Mouse (Mus musculus): Measurements from ENCODE around the gene Zfp275. TPM values are rescaled to one million over a fixed set of nuclear protein-coding genes. Genes with fewer than 3 reads are reported as not detected.

The Zfp275 gene
- total and polyA plus RNA-seq, 3 experiments: 15.5 to 19.1 (median 17.9) TPM

GRCm38 (mm10) chrX:73327215-73327614 lies 15.2 kb upstream of the Zfp275 start:
- Histone ChIP-seq H3K4me1 (ENCODE audit: control insufficient read depth in 1 of 2, insufficient read depth in 2 of 2) (no peaks in the 10 kb centered on the region), H3K4me3 (replicated peaks in 1 of 3; ENCODE audit: low read depth in 2 of 3, low read length in 2 of 3, poor library complexity in 1 of 3) (no peak overlapping the region), H3K4me2 (ENCODE audit: insufficient read depth, low read depth, poor library complexity, severe bottlenecking) (no peak overlapping the region), H3K79me2 (replicated peaks; ENCODE audit: control insufficient read depth, extremely low read depth, insufficient read depth, poor library complexity, severe bottlenecking) (no peaks in the 10 kb centered on the region), H3K9me3 (replicated peaks; ENCODE audit: low read length) (no peaks in the 10 kb centered on the region), H3K36me3 (replicated peaks in 1 of 2; ENCODE audit: control insufficient read depth in 1 of 2, insufficient read depth in 1 of 2, low read length in 1 of 2) (no peaks in the 10 kb centered on the region), H3K27ac (ENCODE audit: insufficient read depth, low read depth) (no peak overlapping the region), H3K27me3 (replicated peaks) (no peaks in the 10 kb centered on the region), H3K9ac (ENCODE audit: insufficient read depth, low read depth) (no peak overlapping the region)
- in situ Hi-C loops (cut with MboI; ENCODE audit: low pct_ligation_motif_present, low pct_unique_long_range_greater_than_20kb, low sequenced_read_pairs): no loop called here
- dilution Hi-C loops (cut with MboI; ENCODE audit: extremely low pct_ligation_motif_present, extremely low pct_unique_long_range_greater_than_20kb, low sequenced_read_pairs): no loop called here
- no peak for TF ChIP-seq USF2 (conservative IDR thresholded peaks at IDR 0.05; ENCODE audit: low read depth, low read length)
- no peak for TF ChIP-seq GABPA (IDR thresholded peaks at IDR 0.05; ENCODE audit: insufficient replicate concordance, low read depth, low read length)
- no peak for TF ChIP-seq HCFC1 (IDR thresholded peaks at IDR 0.05; ENCODE audit: low read depth, low read length)
- no peak for TF ChIP-seq MAX (IDR thresholded peaks at IDR 0.05; ENCODE audit: low read length)
- TF ChIP-seq RAD21 (IDR thresholded peaks at IDR 0.05; ENCODE audit: low read depth, low read length): no peak
- no peak for TF ChIP-seq POLR2AphosphoS2 (IDR thresholded peaks at IDR 0.05; ENCODE audit: low read depth, low read length)
- TF ChIP-seq CHD1 (IDR thresholded peaks at IDR 0.05; ENCODE audit: low read depth, low read length): no peak
- TF ChIP-seq ZNF384 (IDR thresholded peaks at IDR 0.05; ENCODE audit: low read depth, low read length): no peak
- no peak for TF ChIP-seq CHD2 (IDR thresholded peaks at IDR 0.05; ENCODE audit: low read length)
- no peak for TF ChIP-seq CTCF (conservative IDR thresholded peaks at IDR 0.05 in 1 of 2, IDR thresholded peaks at IDR 0.05 in 1 of 2; ENCODE audit: low read depth in 2 of 2, low read length in 2 of 2)
- TF ChIP-seq POLR2A (IDR thresholded peaks at IDR 0.05; ENCODE audit: low read depth, low read length): no peak
- TF ChIP-seq RCOR1 (conservative IDR thresholded peaks at IDR 0.05; ENCODE audit: low read depth, low read length): no peak
- TF ChIP-seq MYC (IDR thresholded peaks at IDR 0.05; ENCODE audit: low read depth, low read length): no peak
- TF ChIP-seq ETS1 (conservative IDR thresholded peaks at IDR 0.05; ENCODE audit: low read depth, low read length): no peak
- TF ChIP-seq MXI1 (IDR thresholded peaks at IDR 0.05; ENCODE audit: low read depth, low read length): no peak
- TF ChIP-seq NELFE (IDR thresholded peaks at IDR 0.05; ENCODE audit: low read depth, low read length): no peak
- TF ChIP-seq IRF4 (IDR thresholded peaks at IDR 0.05; ENCODE audit: low read depth, low read length): no peak
- no peak for TF ChIP-seq TBP (conservative IDR thresholded peaks at IDR 0.05; ENCODE audit: low read depth, low read length)
- no peak for TF ChIP-seq SIN3A (IDR thresholded peaks at IDR 0.05; ENCODE audit: low read length)
- DNase-seq (ENCODE audit: extremely low read depth): no peak

DNA sequence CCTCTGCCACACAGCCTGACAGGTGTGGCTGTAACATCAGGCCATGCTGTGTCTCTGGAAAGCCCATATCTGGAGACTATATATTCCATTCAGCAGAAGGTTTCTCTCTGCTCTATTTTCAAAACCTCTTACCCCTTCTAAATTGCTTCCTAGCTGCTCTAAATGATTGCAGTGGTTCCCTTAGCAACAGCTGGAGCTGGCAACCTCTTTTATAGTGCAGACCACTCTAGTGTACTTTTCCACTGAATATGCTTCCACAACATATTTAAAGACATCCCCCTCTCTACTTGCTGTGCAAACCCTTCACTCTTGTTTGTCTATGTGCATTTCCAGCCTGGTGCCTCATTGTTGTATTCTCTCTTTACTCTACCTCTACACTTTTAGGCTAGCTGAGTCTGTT lies 8.9 kb upstream of the Zfp275 start:
- Histone ChIP-seq H3K9me3 (replicated peaks; ENCODE audit: low read length) (no peaks in the 10 kb centered on the region), H3K9ac (ENCODE audit: insufficient read depth, low read depth) (no peak overlapping the region), H3K27me3 (replicated peaks) (no peaks in the 10 kb centered on the region), H3K4me1 (ENCODE audit: control insufficient read depth in 1 of 2, insufficient read depth in 2 of 2) (no peaks in the 10 kb centered on the region), H3K4me3 (replicated peaks in 1 of 3; ENCODE audit: low read depth in 2 of 3, low read length in 2 of 3, poor library complexity in 1 of 3) (no peak overlapping the region), H3K79me2 (replicated peaks; ENCODE audit: control insufficient read depth, extremely low read depth, insufficient read depth, poor library complexity, severe bottlenecking) (no peaks in the 10 kb centered on the region), H3K36me3 (replicated peaks in 1 of 2; ENCODE audit: control insufficient read depth in 1 of 2, insufficient read depth in 1 of 2, low read length in 1 of 2) (no peaks in the 10 kb centered on the region), H3K27ac (ENCODE audit: insufficient read depth, low read depth) (no peak overlapping the region), H3K4me2 (ENCODE audit: insufficient read depth, low read depth, poor library complexity, severe bottlenecking) (no peak overlapping the region)
- no peak for DNase-seq (ENCODE audit: extremely low read depth)
- dilution Hi-C loops (cut with MboI; ENCODE audit: extremely low pct_ligation_motif_present, extremely low pct_unique_long_range_greater_than_20kb, low sequenced_read_pairs) (no loop called here), in situ Hi-C loops (cut with MboI; ENCODE audit: low pct_ligation_motif_present, low pct_unique_long_range_greater_than_20kb, low sequenced_read_pairs) (no loop called here)
- TF ChIP-seq SMC3 (IDR thresholded peaks at IDR 0.05; ENCODE audit: low read depth, low read length) (no peak), ZC3H11A (IDR thresholded peaks at IDR 0.05; ENCODE audit: low read depth, low read length) (no peak), ETS1 (conservative IDR thresholded peaks at IDR 0.05; ENCODE audit: low read depth, low read length) (no peak), NELFE (IDR thresholded peaks at IDR 0.05; ENCODE audit: low read depth, low read length) (no peak), ZKSCAN1 (IDR thresholded peaks at IDR 0.05; ENCODE audit: borderline replicate concordance, low read depth, low read length) (no peak), TBP (conservative IDR thresholded peaks at IDR 0.05; ENCODE audit: low read depth, low read length) (no peak), UBTF (IDR thresholded peaks at IDR 0.05; ENCODE audit: low read depth, low read length) (no peak)
